Mouse (Mus musculus) fat pad, adult 2 months (tissue): ENCODE results near the gene Csf2rb2.
"Not testable (repeated sequence)": the region's sequence is repeated elsewhere in the genome, so short reads cannot be mapped to it uniquely, and the experiment has no call there.

Experiments
- DNase-seq: peaks from one replicate; pipeline ENCODE4 v3.0.0-alpha.2; 2011; ENCODE audit warnings: low read depth, low spot score; ENCODE audit errors: extremely low read depth

The Csf2rb2 gene

DNA sequence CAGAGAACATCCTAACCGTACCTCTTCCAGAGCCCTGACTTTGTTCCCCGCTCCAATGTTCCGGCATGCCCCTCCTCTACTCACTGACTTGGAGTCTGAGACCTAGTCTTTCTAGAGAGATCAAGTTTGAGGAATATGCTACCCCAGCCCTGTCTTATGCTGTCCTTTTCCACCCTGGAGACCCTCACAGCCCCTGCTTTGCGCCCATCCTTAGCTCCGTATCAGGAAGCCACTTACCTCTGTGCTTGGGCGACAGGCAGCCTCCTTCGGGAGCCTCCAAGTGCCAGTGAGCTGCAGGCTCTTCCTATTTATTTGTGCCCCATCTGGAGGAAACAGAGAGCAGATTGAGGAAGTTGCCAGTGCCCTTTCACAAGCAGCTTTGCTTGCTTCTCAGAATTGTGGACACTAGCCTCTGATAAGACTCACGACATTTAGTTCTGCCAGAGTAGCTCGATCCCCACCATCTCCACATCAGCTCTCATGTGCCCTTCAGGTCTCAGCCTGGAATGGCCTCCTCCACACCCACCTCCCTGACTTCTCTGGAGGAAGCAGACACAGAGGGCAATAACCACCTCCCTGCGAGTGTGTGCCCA, at the start of gene Csf2rb2:
Gene Csf2rb2 (minus strand): TSS at position 381 of the 593 bp plus-strand sequence.
- no peak for DNase-seq

DNA sequence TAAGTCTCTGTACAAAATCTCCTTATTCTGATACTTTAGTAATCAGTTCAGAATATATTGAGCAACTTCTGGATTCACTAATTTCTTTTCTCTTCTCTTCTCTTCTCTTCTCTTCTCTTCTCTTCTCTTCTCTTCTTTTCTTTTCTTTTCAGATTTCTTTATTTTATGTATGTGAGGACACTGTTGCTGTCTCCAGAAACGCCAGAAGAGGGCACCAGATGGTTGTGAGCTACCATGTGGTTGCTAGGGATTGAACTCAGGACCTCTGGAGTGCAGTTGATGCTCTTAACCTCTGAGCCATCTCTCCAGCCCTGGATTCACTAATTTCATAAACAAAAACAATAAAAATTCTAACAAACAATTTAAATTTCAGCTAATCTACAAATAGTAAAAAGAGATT, 49.4 kb upstream of the Csf2rb2 start:
- DNase-seq = no peak

DNA sequence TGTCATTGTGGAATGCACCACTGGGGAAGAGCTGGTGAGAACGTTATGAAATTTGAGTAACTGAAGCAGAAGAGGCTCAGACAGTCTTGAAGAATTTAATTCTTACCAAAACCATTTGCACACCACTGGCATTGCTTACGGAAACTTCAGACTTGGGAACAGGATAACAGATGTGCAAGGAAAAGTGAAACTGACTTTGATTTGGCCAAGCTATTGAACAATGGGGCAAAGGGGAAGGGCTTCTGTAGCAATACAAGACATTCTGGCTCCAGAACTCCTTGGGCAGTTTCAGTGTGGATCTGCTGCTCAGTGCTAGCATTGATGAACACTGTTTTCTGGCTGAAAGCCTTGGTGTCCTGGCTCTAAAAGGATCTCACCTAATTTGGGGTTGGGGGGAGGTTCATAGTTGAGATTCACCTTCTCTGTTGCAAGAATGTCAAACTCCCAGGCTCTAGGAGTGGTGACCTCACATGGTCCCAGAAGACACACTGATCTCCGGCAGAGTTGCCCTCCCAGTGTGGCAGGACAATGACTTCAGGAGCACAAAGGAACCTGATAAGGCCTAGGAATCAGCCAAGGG, 46.2 kb upstream of the Csf2rb2 start:
- no peak for DNase-seq

DNA sequence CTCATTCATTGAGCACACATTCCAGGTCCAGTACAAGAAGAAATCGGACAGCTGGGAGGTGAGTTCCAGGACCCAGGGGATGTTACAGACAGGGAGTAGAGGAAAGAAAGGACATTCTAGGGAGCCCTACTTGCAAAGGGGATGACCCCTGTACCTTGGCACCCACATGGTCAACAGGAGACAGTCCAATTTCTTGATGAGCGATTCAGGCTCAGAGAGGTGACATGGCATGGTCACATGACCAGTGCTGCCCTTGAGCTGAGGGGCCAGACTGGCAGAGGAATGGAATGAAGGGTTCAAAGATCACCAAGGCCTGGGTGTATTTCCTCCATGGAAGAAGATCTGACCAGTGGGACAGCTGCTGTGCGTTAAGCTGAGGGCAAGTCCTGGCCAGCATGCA, 39.0 kb upstream of the Csf2rb2 start:
- no peak for DNase-seq

DNA sequence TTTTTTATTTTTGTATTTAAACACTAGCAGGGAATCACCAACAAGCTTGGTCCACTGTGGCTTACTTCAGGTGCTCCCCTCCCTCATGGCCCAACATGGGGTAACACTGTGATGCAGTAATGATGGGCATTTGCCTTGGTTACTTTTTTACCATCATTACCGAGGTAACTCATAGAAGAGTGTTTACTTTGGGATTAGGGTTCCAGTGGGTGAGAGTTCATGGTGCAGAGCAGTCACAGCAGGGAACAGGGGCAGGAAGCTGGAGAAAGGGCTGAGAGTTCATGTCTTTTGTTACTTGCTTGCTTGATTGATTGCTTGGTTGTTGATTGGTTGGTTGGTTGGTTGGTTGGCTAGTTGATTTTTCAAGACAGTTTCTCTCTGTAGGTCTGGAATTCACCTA, 38.2 kb upstream of the Csf2rb2 start:
- DNase-seq = no peak

DNA sequence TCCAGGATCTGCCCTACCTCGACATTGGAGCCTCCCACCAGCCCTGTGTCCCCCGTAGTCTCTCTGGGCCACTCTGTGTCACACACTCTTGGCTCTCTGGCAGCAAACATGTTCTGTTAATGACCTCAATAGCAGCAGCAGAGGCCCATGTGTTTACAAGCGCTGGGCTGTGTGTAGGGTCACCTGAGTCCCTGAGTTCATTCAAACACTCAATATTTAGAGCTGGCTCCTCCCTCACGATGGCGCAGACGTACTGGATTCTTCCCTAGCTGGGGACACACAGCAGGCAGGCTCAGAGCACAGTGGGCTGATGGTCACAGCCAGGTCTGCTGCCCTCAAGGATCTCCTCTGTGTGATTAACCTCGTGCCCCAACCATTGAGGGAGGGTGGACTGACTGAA, 35.4 kb upstream of the Csf2rb2 start:
- DNase-seq = not testable (repeated sequence)

DNA sequence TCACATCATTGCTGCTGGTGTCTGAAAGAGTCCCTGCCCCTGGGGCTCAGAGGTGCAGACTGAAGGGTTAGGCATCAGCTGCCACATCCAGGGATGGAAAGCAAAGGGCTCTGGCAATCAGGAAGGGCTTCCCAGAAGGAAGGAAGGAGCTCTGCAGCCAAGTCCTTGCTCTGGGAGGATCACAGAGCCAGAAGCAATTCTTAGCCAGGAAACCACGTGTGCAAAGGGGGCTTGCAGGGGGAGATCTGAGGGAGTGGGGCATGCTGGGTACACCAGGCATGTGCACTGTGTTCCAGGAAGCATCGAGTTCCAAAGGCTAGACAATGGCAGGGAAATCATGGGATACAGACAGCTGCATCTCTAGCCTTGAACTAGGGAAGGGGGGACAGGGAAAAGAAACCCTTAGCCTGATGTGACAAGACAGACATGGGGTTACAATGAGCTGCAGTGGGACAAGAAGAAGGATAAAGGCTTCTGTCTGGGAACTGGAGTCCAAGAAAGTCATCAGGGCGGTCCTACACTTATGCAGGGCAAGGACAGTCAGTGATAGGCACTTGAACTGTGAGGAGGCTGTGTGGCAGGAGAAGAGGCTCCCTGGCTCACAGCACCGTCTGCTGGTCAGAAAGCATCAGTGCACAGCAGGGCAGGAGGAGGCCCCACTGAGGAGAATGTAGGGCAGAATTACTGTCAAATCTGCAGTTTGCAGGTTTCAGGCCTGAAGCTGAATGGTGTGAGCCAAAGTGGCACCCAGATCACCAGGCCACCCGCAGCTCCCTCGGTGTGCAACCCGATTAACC, 34.3 kb upstream of the Csf2rb2 start:
- not testable (repeated sequence) for DNase-seq

DNA sequence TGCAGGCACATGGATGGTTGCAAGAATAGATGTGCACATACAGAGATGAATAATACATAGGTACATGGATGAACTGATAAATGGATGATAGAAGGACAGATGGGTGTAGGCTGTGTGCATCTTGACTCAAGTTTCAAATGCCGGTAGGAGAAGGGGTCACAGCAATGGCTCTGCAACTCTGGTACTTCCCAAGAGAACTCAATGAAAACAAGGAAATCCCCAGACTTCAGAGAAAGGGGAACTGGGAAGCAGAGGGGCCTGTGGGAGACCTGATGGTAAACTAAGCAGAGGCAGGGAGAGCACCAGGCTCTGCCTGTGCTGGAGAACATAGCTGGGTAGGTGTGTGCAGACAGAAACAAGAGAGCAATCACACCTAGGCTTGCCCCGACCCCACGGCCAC, 28.9 kb upstream of the Csf2rb2 start:
- no peak for DNase-seq

DNA sequence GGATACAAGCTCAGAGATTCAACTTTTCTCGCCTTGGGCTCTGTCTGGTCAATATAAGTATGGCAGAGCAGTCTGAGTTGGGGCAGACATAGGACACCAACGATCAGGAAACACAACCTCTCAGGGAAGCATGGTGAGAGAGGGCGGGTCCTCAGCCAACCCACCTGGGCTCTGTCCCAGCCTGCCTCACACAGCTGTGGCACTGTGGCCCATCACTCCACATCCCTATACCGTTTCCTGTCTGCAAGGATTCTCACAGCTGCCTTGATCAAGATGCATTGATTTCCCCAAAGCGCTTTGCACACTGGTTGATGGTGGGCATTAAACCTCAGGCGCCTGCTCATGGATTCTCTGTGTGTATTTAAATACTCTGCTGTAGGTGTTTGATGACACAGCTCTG, 27.5 kb upstream of the Csf2rb2 start:
- DNase-seq = no peak

DNA sequence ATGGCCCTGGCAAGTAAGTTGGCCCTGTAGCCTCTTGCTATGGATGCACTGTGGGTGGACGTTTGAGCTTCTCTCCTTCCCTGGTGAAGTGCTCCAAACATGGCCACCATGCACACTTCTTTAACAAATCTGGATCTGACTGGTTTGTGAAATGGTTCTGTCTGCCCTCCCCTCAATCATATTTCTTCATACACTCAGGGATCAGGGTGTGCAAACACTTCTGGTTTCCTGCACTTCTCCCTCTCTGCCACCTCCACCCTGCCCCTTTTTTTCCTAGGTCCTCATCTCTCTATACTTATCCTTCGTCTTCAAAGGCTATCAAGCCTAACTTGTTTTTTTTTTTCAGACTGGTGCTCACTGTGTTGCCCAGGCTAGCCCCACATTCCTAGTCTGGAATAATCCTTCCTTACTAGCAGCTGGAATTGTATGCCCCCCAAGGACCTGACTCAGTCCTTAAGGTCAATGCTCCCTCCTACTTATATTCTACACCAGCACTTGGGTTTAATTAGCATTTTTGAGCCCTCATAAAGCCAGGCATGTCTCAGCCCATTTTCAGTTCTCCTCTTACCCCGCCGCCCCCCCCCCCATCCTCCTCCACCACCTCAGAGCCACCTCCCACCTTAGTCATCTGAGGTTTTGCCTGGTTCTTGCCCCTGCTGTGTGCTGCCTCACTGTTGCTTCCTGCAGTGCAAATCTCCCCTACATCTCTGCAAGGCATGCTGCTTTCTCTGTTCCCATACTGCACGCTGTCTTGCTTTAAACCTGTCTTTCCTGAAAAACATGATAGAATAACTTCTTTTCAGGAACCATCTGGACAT, 26.2 kb upstream of the Csf2rb2 start:
- DNase-seq = no peak

DNA sequence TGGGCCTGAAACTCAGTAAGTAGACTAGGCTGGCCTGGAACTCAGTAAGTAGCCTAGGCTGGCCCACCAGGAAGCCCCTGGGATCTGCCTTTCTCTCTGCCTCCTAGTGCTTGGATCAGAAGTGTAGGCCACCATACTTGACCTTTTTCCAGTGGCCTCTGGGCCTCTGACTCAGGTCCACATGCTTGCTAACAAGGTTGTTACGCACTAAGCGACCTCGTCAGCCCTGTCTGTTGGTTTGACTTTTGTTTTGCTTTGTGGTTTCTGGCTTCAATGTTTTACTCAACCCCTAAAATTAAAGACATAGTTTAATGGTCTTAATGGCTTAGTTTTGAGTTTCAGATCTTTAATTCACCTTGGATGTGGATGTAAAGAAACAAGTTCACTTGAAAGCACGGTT, 25.2 kb upstream of the Csf2rb2 start:
- no peak for DNase-seq

DNA sequence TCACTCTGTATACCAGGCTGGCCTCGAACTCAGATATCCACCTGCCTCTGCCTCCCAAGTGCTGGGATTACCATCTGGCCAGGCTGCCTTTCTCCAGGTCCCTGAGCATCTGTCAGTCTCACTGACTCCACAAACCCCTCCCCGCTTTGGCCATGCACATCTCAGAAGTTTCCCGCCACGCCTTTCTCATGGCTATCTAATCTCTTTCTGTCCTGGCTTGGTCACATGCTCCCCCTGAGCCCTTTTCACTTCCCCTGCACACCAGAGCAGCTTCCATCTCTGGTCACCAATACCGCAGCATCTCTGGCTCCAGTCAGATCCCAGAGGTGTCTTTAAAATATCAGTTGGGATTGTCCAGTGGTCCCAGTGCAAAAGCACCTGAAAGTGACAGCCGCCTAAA, 24.5 kb upstream of the Csf2rb2 start:
- DNase-seq = not testable (repeated sequence)

DNA sequence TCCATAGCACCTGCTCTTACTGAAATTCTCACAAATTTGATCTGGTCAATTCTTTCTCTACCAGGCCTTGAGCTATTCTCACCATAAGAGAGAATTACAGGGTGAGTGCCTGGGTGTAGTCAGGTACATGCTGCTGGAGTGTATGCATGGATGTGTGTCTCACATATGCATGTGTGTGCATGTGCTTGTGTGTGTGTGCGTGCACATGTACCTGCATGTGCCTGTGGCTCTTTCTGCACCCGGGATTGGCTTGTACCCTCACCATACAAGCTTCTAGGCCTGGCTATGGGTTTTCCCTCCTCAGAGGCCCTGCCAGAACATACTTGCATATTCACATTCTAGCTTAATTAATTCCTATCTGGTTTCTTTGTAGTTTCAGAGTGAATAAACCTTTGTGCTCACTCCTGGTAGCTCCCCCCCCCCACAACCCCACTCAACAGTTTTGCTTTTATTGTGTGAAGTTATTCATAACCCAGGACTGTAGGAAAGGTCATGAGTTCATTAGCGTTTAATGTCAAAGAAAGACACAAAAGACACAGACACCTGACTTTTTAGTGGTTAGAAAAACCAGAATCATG, 23.1 kb upstream of the Csf2rb2 start:
- no peak for DNase-seq

DNA sequence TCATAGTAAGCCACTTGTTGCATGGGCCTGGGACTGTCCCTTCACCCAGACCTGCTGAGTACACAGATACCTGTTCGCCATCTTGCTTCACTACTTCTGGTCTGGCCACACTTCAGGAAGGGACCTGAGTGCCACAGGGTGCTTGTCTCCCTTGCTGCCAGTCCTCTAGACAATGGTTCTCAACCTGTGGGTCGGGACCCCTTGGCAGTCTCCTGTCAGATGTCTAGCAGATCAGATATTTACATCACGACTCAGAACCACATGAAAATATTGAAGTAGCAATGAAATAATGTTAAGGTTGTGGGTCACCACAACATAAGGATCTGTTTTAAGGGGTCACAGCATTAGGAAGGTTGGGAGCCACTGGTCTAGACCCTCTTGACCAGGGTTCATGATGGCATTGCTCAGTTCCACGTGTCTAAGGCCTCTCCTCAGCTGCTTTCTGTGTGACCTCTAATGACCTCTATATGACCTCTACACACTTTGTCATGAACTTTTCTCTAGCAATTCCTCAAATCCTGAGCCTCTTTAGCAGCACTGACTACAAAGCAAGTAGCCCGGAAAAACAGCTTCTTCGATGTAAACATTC, 22.3 kb upstream of the Csf2rb2 start:
- not testable (repeated sequence) for DNase-seq

DNA sequence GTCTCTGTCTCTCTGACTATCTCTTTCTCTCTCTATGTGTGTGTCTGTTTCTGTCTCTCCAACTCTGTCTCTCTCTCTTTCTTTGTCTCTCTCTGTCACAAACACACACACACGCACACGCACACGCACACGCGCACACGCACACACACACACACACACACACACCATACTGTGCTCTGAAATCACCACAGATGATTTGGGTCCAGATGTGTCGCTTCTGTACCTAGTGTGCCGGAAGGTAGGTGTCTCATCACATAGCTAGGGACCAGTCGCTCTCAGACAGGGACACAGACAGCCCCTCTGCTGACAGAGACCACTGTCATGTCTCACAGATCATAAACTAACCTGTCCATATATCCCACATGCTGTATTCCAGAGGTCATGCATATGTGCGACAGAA, 21.2 kb upstream of the Csf2rb2 start:
- DNase-seq = no peak

DNA sequence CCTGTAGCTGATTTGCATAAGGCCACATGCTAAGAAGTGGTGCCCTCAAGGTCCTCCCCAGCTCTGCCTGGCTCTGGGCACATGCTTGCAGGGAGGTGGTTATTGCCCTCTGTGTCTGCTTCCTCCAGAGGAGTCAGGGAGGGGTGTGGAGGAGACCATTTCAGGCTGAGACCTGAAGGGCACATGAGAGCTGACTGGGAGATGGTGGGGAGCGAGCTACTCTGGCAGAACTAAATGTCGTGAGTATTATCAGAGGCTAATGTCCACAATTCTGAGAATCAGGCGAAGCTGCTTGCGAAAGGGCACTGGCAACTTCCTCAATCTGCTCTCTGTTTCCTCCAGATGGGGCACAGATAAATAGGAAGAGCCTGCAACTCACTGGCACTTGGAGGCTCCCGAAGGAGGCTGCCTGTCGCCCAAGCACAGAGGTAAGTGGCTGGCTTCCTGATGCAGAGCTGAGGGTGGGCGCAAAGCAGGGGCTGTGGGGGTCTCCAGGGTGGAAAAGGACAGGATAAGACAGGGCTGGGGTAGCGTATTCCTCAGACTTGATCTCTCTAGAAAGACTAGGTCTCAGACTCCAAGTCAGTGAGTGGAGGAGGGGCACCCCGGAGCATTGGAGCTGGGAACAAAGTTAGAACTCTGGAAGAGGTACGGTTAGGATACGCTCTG, 20.3 kb upstream of the Csf2rb2 start, which contains the start of gene Csf2rb:
Gene Csf2rb (plus strand): TSS at position 82 of the 669 bp plus-strand sequence.
- DNase-seq = no peak

DNA sequence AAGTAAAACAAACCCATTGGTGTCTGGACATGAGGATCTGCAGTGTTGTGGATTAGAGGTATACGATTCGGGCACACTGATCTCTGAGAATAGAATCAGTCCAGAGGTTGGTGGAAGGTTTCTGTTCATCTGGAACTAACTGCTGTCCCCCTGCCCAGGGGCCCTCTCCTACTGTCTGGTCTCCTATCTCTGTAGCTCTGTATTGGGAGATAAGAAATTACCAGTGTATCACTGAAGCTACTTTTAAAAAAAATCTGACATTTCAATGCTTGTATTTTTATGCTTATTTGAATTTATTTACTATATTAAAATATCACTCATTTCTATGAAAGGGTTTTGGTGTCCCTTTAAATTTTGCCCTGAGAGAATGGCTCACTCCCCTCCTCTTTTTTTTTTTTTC, 18.8 kb upstream of the Csf2rb2 start:
- DNase-seq = no peak

DNA sequence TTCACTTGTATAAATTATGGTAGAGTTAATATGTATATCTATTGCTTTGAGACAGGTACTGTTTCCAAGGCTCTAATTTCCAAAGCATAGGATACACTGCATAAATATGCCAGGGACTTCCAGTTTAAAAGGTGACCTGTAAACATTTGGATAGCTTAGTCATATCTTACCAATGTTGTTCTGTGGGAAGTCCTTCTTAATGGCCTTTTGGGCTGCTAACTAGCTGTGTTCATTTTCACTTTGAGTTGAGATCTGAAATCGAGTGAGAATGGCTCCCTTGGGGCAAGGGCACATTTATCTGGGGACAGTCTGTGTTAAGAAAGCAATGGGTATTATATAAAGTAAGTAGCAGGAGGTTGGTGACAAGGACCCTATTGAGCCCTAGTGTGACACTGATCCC, 17.8 kb upstream of the Csf2rb2 start:
- no peak for DNase-seq

DNA sequence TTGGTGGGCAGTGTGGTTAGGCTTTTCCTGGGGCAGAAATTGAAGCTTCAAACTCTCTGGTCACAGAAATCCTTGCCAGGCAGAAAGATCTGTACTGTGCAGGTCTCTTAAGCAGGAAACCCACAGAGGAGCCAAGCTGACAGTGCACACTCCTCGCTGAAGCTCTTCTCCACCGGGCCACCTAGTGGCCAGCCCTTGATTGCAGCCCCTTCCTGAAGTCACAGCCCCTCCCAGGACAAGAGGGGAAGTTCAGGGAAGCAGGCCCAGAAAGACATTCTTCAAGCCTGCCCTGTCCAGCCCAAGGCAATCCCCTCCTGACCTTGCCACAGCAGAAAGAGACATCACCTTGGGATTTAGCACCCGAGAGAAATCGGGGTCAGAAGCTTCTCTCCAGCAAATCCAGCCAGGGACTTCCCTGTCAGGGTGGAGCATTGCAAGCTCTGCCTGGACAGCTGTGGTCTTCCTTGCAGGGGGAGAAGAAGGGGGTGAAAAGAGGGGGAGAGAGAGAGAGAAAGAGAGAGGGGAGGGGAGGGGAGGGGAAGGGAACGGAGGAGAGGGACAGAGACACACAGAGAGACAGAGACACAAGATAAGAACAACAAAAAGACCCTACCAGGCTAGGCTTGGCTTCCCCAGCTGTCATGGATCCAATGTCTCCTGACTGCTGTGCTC, 15.4 kb upstream of the Csf2rb2 start:
- DNase-seq = no peak
